Mouse (Mus musculus) erythroblast, embryonic 14.5 days (primary cell): ENCODE measurements around the gene Mtx1. TPM values are rescaled to one million over a fixed set of nuclear protein-coding genes. Genes with fewer than 3 reads are reported as not detected.
A peak's percentile ranks its signal among the peaks of the same experiment; 100 is the strongest.

ENCODE experiments used
- H3K27me3 ChIP-seq: 2 replicates; pipeline ENCODE4 v1.6.1; 2012; ENCODE audit warnings: inconsistent platforms; ENCODE audit not compliant: control insufficient read depth
- H3K36me3 ChIP-seq: 2 replicates; pipeline ENCODE4 v1.6.1; 2012; ENCODE audit warnings: mild to moderate bottlenecking, inconsistent platforms; ENCODE audit not compliant: control insufficient read depth
- H3K4me1 ChIP-seq: 2 replicates; pipeline ENCODE4 v1.6.1; 2012; ENCODE audit warnings: inconsistent platforms; ENCODE audit not compliant: control insufficient read depth
- H3K4me3 ChIP-seq: replicated peaks from 2 replicates; pipeline ENCODE3; 2012; ENCODE audit warnings: moderate library complexity, mild to moderate bottlenecking, inconsistent platforms
- H3K9me3 ChIP-seq: 2 replicates; pipeline ENCODE4 v1.6.1; 2012; ENCODE audit warnings: low read length, inconsistent platforms, mixed read lengths; ENCODE audit not compliant: control insufficient read depth
- GATA1 ChIP-seq: IDR thresholded peaks from 2 replicates; pipeline ENCODE4 v1.6.1; 2012; ENCODE audit warnings: low read length, inconsistent platforms, mixed read lengths
- TAL1 ChIP-seq: IDR thresholded peaks from 3 replicates; pipeline ENCODE4 v1.6.1; 2012; ENCODE audit warnings: low read length, inconsistent platforms, mixed read lengths
- polyA plus RNA-seq: library from polyadenylated mRNA; stranded (reverse); fragments of >175 nt; gene quantifications from 2 replicates; pipeline ENCODE4 v1.2.3, GENCODE M21; 2012

The Mtx1 gene
- polyA plus RNA-seq, 1 experiment: 31.7 TPM

DNA sequence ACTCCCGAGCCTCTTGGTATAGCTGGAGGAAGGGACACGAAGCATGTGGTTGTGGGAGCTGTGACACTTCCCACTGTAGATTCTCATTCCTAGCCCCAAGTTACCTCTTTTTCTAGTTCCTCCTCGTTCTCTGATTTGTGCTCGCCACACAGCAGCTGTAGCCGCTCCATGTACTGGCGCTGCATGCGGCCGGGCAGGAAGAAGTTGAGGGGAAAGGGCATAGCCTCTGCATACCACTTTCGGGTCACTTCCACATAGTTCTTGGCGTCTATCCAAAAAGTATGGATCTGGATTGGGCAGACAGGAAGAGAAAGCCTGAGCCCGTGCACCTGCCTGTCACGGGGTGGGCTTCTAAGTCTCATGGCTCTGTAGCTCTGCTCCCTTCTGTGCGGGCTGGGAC lies 16.7 kb downstream of the Mtx1 start:
- Histone ChIP-seq H3K27me3 (peaks cover 10% of the 10 kb centered on the region), H3K4me1 (peaks cover 33% of the 10 kb centered on the region), H3K4me3 (no peak overlapping the region), H3K9me3 (no peaks in the 10 kb centered on the region), H3K36me3 (peaks cover 66% of the 10 kb centered on the region)
- TF ChIP-seq TAL1 (no peak), GATA1 (no peak)

DNA sequence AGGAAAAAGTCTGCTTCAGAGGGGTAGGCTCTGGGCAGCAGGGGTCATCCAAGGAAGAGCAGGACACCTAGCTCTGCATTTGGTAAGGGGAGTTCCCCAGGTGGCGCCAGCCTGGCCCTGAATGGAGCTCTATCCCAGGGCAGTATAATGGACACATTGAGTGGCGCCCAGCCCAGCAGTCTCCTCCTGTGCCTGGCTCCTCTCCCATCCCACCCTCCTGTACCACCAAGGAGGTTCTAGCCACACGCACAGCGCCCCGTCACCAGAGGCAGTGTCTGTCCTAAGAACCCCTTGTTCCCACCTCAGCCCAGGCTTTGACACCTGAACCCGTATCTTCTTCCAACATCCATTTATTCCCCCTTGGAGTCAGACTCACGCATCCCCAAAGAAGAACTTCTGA lies 17.2 kb downstream of the Mtx1 start:
- Histone ChIP-seq H3K27me3 (peaks cover 6% of the 10 kb centered on the region), H3K9me3 (no peaks in the 10 kb centered on the region), H3K36me3 (peaks cover 70% of the 10 kb centered on the region), H3K4me3 (no peak overlapping the region), H3K4me1 (peaks cover 29% of the 10 kb centered on the region)
- TF ChIP-seq TAL1: no peak
- TF ChIP-seq GATA1: no peak

DNA sequence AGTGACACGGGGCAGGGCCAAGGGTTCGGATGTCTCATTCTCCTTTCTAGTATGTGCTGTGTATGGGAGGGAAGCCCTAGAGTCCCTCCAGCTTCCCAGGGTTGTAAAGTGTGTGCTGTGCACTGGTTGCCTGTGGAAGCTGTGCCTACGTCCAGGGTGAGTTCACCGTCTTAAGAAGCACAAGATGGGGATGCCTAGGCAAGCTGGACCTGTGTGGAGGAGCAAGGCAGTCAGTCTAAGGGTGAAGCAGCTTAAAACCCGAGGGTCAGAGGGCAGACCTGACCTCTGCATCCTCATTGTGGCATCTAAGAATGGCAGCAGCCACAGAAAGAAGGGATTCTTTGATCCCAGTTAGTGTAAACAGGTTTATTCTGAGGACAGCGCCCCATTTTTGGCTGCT lies 18.2 kb downstream of the Mtx1 start:
- TF ChIP-seq TAL1 (no peak), GATA1 (no peak)
- no peak overlapping the region for H3K4me3 ChIP-seq
- peaks cover 74% of the 10 kb centered on the region for H3K36me3 ChIP-seq
- H3K4me1 ChIP-seq: peaks cover 22% of the 10 kb centered on the region
- no peaks in the 10 kb centered on the region for H3K27me3 ChIP-seq
- no peaks in the 10 kb centered on the region for H3K9me3 ChIP-seq

DNA sequence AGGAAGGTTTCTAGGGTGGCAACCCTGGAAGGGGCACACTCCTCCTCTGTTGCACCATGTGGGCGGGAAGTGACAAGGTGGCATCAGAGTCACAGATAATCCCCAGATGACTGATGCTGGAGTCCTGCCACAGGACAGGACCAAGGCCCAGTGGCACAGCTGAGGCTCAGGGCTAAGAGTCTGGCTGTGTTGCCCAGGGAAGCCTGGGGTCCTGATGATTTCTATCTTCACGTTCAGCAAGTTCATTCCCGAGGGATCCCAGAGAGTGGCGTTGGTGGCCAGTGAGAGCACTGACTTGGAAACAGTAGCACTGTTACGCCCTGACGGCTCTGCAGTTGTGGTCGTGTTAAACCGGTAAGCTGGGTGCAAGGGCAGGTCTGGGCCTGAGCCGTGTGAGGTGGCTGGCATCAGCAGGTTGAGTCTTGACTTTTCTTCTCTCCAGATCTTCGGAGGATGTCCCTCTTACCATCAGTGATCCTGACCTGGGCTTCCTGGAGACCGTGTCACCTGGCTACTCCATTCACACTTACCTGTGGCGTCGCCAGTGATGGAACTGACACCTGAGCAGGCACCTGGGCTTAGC lies 18.7 kb downstream of the Mtx1 start:
- Histone ChIP-seq H3K27me3 (no peaks in the 10 kb centered on the region), H3K4me1 (peaks cover 22% of the 10 kb centered on the region), H3K36me3 (peaks cover 74% of the 10 kb centered on the region), H3K9me3 (no peaks in the 10 kb centered on the region), H3K4me3 (no peak overlapping the region)
- no peak for TF ChIP-seq TAL1

DNA sequence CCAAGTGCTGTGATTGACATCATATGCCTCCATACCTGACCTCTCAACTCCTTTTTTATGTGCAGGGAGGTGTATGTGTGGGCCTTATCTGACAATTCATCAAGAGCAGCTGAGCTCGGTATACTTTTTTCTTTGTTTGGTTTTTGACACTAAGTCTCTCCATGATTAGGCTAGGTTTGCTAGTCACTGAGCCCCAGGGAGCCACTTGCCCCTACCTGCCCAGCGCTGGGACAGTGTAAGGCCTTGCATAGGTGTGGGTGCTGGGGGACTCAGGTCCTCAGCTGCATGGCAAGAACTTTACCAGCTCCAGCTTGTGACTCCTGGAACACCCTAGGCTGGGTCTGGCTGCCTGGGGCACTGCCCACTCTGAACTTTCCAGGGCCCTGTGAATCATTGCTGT lies 20.2 kb downstream of the Mtx1 start:
- H3K27me3 ChIP-seq: no peaks in the 10 kb centered on the region
- no peak overlapping the region for H3K4me3 ChIP-seq
- H3K36me3 ChIP-seq: peaks cover 71% of the 10 kb centered on the region
- H3K4me1 ChIP-seq: peaks cover 15% of the 10 kb centered on the region
- TF ChIP-seq TAL1: no peak
- TF ChIP-seq GATA1: no peak
- no peaks in the 10 kb centered on the region for H3K9me3 ChIP-seq

DNA sequence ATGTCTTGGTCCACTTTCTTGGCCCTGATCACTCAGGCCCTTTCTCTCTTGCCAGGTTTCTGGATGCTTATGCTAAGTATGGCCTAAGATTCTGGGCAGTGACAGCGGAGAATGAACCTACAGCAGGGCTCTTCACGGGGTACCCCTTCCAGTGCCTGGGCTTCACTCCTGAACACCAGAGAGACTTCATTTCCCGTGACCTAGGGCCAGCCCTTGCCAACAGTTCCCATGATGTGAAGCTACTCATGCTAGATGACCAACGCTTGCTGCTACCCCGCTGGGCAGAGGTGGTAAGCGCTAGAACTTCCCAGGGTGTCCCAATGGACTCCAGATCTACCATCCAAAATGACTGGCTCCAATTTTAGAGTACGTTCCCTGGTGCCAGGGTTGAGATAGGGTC lies 20.8 kb downstream of the Mtx1 start:
- peaks cover 67% of the 10 kb centered on the region for H3K36me3 ChIP-seq
- peaks cover 12% of the 10 kb centered on the region for H3K4me1 ChIP-seq
- H3K4me3 ChIP-seq: no peak overlapping the region
- TF ChIP-seq TAL1: no peak
- TF ChIP-seq GATA1: no peak
- H3K9me3 ChIP-seq: no peaks in the 10 kb centered on the region
- no peaks in the 10 kb centered on the region for H3K27me3 ChIP-seq

DNA sequence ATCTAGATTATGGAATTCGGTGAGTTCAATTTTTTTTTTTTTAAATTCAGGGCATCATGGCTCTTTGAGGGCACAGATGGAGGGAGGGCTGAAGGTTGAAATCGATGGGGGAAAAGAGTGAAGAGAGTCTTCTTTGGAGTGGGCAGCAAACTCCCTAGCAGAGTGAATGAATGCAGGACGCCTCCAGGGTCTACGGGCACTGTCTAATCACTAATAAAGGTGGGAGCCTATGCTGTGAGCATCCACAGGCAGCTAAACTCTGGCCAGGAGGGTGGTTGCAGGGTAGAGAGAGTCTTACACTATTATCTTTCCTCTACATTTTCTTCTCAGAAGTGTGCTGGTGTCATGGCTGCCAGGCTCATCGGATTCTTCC lies 23.8 kb downstream of the Mtx1 start:
- TF ChIP-seq TAL1: no peak
- no peak for TF ChIP-seq GATA1
- Histone ChIP-seq H3K9me3 (no peaks in the 10 kb centered on the region), H3K4me3 (peak overlapping the region; percentile 62), H3K4me1 (peaks cover 12% of the 10 kb centered on the region), H3K36me3 (peaks cover 37% of the 10 kb centered on the region), H3K27me3 (peaks cover 4% of the 10 kb centered on the region)

DNA sequence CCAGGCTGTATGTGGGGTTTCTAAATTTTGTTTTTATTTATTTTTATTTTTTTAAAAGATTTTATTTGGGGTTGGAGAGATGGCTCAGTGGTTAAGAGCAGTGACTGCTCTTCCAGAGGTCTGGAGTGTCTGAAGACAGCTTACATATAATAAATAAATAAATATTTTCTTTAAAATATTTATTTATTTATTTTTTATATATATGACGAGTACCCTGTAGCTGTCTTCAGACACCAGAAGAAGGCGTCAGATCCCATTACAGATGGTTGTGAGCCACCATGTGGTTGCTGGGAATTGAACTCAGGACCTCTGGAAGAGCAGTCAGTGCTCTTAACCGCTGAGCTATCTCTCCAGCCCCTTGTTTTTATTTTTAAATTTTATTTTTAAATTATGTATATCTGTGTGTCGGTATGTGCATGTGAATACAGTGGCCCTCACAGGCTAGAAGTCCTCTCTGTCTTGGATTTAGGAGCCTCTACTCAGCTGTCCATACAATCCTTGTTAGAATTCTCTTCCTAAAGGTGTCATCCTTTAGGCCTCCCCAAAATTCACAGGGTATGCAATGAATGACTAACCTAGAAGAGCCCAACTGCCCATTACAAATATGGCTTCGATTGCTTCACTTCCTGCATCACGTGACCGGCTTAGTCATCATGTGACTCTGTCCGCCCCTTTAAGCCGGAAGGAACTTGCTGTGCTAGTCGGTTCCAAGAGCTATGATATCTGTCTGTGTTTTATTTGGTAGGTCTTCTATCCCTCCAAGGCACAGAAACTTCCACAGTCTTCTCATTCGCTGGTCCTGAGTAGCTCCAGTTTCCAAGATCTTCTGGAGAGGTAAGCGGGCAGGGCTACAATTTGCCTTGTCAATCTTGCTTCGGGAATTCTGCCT lies 24.4 kb downstream of the Mtx1 start, which contains the start of gene Gba:
TSS of gene Gba (plus strand) at position 676 of the 889 bp plus-strand sequence.
- TF ChIP-seq GATA1 (no peak), TAL1 (no peak)

DNA sequence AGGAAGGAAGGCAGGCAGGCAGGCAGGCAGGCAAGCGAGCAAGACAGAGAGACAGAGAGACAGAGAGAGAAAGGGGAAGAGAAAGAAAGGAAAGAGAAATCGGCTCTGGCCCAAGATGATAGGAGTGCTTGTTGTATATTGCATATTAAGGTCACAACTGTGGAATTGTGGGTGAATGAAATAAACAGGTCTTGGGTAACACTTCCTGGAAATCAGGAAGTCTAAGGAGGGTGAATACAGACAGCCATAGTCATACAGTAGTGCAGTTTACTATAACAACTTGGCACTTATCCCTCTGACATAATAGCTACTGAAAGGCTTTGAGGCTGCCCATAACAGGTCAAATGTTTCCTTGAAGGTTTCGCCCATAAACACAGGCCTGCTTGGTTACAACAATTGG lies 27.0 kb downstream of the Mtx1 start:
- TF ChIP-seq GATA1: no peak
- TF ChIP-seq TAL1: no peak
- Histone ChIP-seq H3K9me3 (no peaks in the 10 kb centered on the region), H3K4me3 (no peak overlapping the region), H3K27me3 (peaks cover 11% of the 10 kb centered on the region), H3K4me1 (peaks cover 31% of the 10 kb centered on the region), H3K36me3 (peaks cover 5% of the 10 kb centered on the region)

More for the DNA sequence above, 24.4 kb downstream of the Mtx1 start, which contains the start of gene Gba:
- peaks cover 31% of the 10 kb centered on the region for H3K36me3 ChIP-seq
- no peaks in the 10 kb centered on the region for H3K9me3 ChIP-seq
- H3K27me3 ChIP-seq: peaks cover 7% of the 10 kb centered on the region
- peak within 1 kb of the TSS; percentile 62 for H3K4me3 ChIP-seq
- H3K4me1 ChIP-seq: peaks cover 12% of the 10 kb centered on the region
